Mouse (Mus musculus) C2C12 (cell line): ENCODE results near the gene Dlgap1. TPM values are rescaled to one million over a fixed set of nuclear protein-coding genes. Genes with fewer than 3 reads are reported as not detected.
"Not testable (repeated sequence)": the region's sequence is repeated elsewhere in the genome, so short reads cannot be mapped to it uniquely, and the experiment has no call there.

Experiments used
- H3K27me3 ChIP-seq: one replicate; pipeline ENCODE4 v1.6.1; 2011; ENCODE audit not compliant: control insufficient read depth, insufficient read depth, insufficient read length
- H3K36me3 ChIP-seq: one replicate; pipeline ENCODE4 v1.6.1; 2011; ENCODE audit not compliant: control insufficient read depth, insufficient read depth
- H3K4me3 ChIP-seq: one replicate; pipeline ENCODE4 v1.5.1; 2011; ENCODE audit warnings: mild to moderate bottlenecking, control low read depth; ENCODE audit not compliant: poor library complexity, insufficient read depth, severe bottlenecking
- H3K79me2 ChIP-seq: one replicate; pipeline ENCODE4 v1.6.1; 2011; ENCODE audit not compliant: control insufficient read depth, insufficient read depth
- H3K79me3 ChIP-seq: one replicate; pipeline ENCODE4 v1.6.1; 2011; ENCODE audit warnings: low read depth, control low read depth
- H3ac ChIP-seq: one replicate; pipeline ENCODE3; 2011; ENCODE audit warnings: low read depth; ENCODE audit not compliant: control insufficient read depth, insufficient read length
- CEBPB ChIP-seq: IDR thresholded peaks from one replicate; pipeline ENCODE4 v1.6.1; 2011; ENCODE audit warnings: low read depth, mild to moderate bottlenecking, control low read depth, moderate library complexity
- CTCF ChIP-seq: IDR thresholded peaks from one replicate; pipeline ENCODE4 v1.5.1; 2011; ENCODE audit not compliant: control insufficient read depth, insufficient read depth, insufficient read length
- FOSL1 ChIP-seq: IDR thresholded peaks from one replicate; pipeline ENCODE4 v1.8.0; 2011; ENCODE audit warnings: mild to moderate bottlenecking, low read length; ENCODE audit not compliant: poor library complexity, insufficient read depth, severe bottlenecking
- MAX ChIP-seq: IDR thresholded peaks from one replicate; pipeline ENCODE4 v1.6.1; 2011; ENCODE audit warnings: mild to moderate bottlenecking, control low read depth
- MYOD1 ChIP-seq: IDR thresholded peaks from one replicate; pipeline ENCODE4 v1.6.1; 2011; ENCODE audit warnings: low read depth; ENCODE audit not compliant: control insufficient read depth, insufficient read length
- MYOG ChIP-seq: IDR thresholded peaks from one replicate; pipeline ENCODE4 v1.6.1; 2011; ENCODE audit not compliant: control insufficient read depth, insufficient read length; ENCODE audit errors: extremely low read depth
- USF1 ChIP-seq: IDR thresholded peaks from one replicate; pipeline ENCODE4 v1.6.1; 2011; ENCODE audit warnings: low read depth, mild to moderate bottlenecking, control low read depth, moderate library complexity
- polyA plus RNA-seq: library from polyadenylated mRNA; unstranded; fragments of >200 nt; fragmentation: generic; extraction: Trizol; gene quantifications from one replicate; pipeline ENCODE4 v1.2.1, GENCODE M21; 2012; ENCODE audit warnings: missing spikeins

Dlgap1 gene
- polyA plus RNA-seq, 1 experiment = 0.22 TPM

DNA sequence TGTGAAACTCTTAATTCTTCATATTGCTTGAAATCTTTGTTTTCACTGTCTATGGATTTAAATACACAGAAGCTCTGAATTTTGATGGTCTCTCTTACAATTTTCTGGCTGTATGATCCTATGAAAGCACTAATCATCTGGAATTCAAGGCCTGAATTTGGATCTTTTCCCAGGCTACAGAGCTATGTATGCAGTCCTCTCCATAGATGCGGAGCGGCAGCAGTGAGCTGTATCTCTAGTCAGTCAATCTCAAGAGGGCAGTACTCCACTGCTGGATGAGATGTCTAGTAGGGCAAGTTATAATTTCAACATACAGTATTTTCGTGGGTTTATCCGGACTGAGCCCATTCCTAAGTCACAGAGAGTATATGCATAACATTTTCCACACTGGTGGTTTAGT lies 581.9 kb downstream of the Dlgap1 start:
- no peak for TF ChIP-seq MYOG
- TF ChIP-seq CEBPB = no peak
- no peak for TF ChIP-seq CTCF
- TF ChIP-seq USF1 = no peak
- Histone ChIP-seq H3K27me3 (peaks cover 23% of the 10 kb centered on the region), H3K36me3 (no peaks in the 10 kb centered on the region), H3K79me3 (no peaks in the 10 kb centered on the region), H3K4me3 (no peak overlapping the region), H3K79me2 (no peaks in the 10 kb centered on the region), H3ac (no peak overlapping the region)

DNA sequence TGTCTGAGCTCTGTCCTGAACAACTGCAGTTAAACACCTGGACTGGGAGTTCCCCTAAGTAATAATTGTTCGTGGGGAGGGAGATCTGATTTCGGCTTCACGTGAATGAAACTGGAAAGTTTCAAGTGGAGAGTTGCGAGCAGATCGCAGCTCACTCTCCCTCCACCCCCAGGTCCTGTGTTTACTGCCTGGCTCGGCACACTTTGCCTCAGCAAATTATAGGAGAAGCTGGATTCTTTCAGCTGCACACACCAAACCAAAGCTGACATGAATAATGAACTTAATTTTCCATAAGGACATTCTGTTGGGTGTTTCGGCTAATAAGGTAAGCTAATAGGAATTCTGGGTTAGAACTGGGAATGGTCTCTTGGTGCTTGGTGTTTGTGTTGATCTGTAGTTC lies 592.7 kb downstream of the Dlgap1 start:
- Histone ChIP-seq H3K27me3 (peaks cover 10% of the 10 kb centered on the region), H3K4me3 (no peak overlapping the region), H3K79me2 (no peaks in the 10 kb centered on the region), H3K79me3 (no peaks in the 10 kb centered on the region), H3K36me3 (no peaks in the 10 kb centered on the region), H3ac (no peak overlapping the region)
- no peak for TF ChIP-seq MYOG
- no peak for TF ChIP-seq FOSL1
- no peak for TF ChIP-seq MAX
- no peak for TF ChIP-seq CTCF
- TF ChIP-seq USF1 = no peak
- TF ChIP-seq CEBPB = no peak
- TF ChIP-seq MYOD1 = no peak

DNA sequence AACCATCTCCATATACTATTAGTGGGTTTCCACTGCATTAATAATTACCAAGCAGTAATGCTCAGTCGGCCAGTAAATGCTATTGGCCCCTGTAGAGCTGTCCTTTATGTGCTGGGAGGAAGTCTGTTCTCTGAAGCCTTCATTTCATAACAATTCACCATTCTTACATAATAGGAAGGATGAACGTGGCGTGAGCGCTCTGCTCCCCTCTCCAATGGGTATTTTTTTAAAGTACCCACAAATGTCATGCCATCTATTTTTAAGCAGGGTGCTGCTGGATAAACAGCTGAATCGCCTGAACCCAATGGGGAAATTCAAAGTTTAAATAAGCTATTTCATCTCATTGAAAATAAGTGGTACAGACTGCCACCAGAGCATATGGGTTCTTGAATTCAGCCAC lies 602.0 kb downstream of the Dlgap1 start:
- Histone ChIP-seq H3K79me2 (no peaks in the 10 kb centered on the region), H3ac (no peak overlapping the region), H3K4me3 (no peak overlapping the region), H3K27me3 (peaks cover 4% of the 10 kb centered on the region), H3K36me3 (no peaks in the 10 kb centered on the region), H3K79me3 (no peaks in the 10 kb centered on the region)
- TF ChIP-seq CTCF = no peak
- no peak for TF ChIP-seq FOSL1
- no peak for TF ChIP-seq CEBPB
- no peak for TF ChIP-seq MYOG
- TF ChIP-seq MYOD1 = no peak
- TF ChIP-seq MAX = no peak
- TF ChIP-seq USF1 = no peak

DNA sequence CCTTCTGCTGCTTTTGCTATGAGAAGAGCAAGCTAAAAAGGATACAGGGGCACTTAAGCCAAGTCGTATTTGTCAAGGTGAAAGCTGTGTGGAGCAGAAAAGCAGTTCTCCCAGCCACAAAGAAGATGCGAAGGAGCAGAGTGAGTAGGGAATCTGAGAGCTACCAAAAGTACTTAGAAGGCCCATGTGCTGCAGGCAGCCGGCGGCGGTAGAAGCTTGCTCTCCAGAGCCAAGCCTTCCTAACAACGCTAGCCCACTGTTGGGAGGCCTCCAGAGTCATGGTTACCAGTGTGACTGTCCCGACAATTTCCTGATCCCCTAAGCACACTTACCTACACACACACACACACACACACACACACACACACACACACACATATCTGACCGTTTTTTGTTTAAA lies 614.2 kb downstream of the Dlgap1 start:
- TF ChIP-seq USF1 (no peak), MAX (no peak), MYOG (no peak)
- Histone ChIP-seq H3K79me2 (no peaks in the 10 kb centered on the region), H3K36me3 (no peaks in the 10 kb centered on the region), H3K79me3 (no peaks in the 10 kb centered on the region), H3ac (no peak overlapping the region), H3K27me3 (peaks cover 33% of the 10 kb centered on the region), H3K4me3 (no peak overlapping the region)

DNA sequence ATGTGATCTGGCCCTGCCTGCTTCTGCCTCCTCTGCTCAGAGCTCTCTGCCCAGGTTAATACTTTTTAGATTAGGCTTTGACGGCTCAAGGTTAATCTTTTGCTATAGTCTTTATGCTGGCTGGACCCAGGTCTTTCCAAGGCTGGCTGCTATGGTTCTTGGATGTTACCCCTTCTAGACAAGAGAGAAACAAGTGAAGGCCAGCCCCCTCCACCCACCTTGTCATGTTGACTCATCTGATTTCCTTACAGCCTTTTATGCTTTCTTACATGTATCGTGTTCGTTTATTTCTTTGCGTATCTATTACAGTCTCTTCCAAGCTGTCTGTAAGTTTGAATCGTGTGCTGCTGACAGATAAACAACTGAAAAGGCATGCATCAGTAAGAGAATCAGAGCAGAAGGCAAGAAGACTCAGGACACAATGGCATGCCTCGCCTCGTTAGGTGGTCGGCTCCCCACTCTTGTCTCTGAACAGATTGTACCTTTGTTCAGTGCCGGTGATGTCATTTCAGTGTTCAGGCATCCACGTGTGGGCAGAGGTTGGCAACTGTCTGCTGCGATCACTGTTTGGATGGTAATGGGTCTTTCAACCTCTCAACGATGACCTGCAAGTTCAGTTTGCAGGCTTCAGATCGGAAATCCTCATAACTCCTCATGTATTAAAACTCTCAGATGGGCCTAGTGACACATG lies 618.0 kb downstream of the Dlgap1 start:
- TF ChIP-seq CEBPB (no peak), MYOG (no peak), FOSL1 (no peak), CTCF (no peak), MAX (no peak), MYOD1 (no peak), USF1 (no peak)
- no peak overlapping the region for H3ac ChIP-seq
- H3K4me3 ChIP-seq = no peak overlapping the region
- no peaks in the 10 kb centered on the region for H3K36me3 ChIP-seq
- H3K27me3 ChIP-seq = peaks cover 26% of the 10 kb centered on the region
- H3K79me2 ChIP-seq = no peaks in the 10 kb centered on the region
- H3K79me3 ChIP-seq = no peaks in the 10 kb centered on the region

DNA sequence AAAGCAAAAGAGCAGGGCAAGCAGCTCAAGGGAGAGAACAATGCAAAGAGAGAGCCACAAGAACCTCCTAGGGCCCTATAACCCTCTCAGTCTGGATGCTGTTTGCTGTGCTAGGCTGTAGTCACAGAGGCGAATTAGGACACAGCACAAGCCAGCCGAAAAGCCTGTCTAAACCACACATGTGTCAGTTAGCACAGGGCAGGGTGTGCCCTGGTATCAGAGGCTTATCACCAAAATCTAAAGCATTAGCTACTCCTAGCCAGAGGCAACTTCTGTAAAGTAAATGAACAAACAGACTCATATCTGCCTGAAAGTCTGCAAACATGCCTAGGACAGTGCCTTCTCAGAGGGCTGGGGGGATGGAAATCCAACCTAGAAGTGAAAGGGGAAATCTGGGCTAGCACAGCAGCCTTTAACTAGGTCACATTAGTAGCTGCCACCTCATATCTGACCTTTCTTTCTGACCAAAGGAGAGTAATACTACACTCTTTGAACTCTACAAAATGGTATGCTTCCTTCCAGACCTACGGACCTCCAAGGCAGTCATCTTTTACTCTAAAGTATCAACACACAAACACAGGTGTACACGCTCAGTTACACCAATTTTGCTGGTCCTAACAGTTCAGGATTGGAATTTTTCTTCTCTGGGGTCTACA lies 619.2 kb downstream of the Dlgap1 start:
- H3K4me3 ChIP-seq, H3K36me3 ChIP-seq, H3K79me3 ChIP-seq, H3K79me2 ChIP-seq, H3ac ChIP-seq: not testable (repeated sequence)
- peaks cover 22% of the 10 kb centered on the region for H3K27me3 ChIP-seq
